Mouse (Mus musculus) fibroblast of lung, adult 2 months (primary cell): ENCODE measurements around the gene Rufy1.
"Not testable (repeated sequence)": the region's sequence is repeated elsewhere in the genome, so short reads cannot be mapped to it uniquely, and the experiment has no call there.

Source experiments
- DNase-seq: peaks from one replicate; pipeline ENCODE4 v3.0.0-alpha.2; 2011; ENCODE audit warnings: low read depth

Gene Rufy1

GRCm38 (mm10) chr11:50377892-50378684, 52.8 kb downstream of the Rufy1 start:
- DNase-seq, result peak; percentile 54

- DNase-seq, result peak; percentile 98
Measured at GRCm38 (mm10) chr11:50376911-50377891, 53.7 kb downstream of the Rufy1 start, which contains the start of gene Hnrnph1. Hnrnph1 (plus strand) TSS chr11:50376990.

- DNase-seq, result no peak
Measured at GRCm38 (mm10) chr11:50376156-50376790, 54.7 kb downstream of the Rufy1 start.

- DNase-seq, result no peak
Measured at GRCm38 (mm10) chr11:50375421-50375820, 55.5 kb downstream of the Rufy1 start.

- DNase-seq, result no peak
Measured at GRCm38 (mm10) chr11:50374286-50375015, 56.5 kb downstream of the Rufy1 start.

- DNase-seq, result no peak
Measured at GRCm38 (mm10) chr11:50373621-50374020, 57.3 kb downstream of the Rufy1 start.

GRCm38 (mm10) chr11:50373086-50373485, 57.8 kb downstream of the Rufy1 start:
- DNase-seq, result no peak

- DNase-seq, result no peak
Measured at GRCm38 (mm10) chr11:50371911-50372310, 59.0 kb downstream of the Rufy1 start.

- DNase-seq, result peak; percentile 32
Measured at GRCm38 (mm10) chr11:50371399-50371841, 59.5 kb downstream of the Rufy1 start.

GRCm38 (mm10) chr11:50370969-50371368, 60.0 kb downstream of the Rufy1 start:
- DNase-seq, result no peak

GRCm38 (mm10) chr11:50369360-50369911, 61.5 kb downstream of the Rufy1 start:
- DNase-seq, result peak; percentile 25

- no peak for DNase-seq
Measured at GRCm38 (mm10) chr11:50367531-50367930, 63.4 kb downstream of the Rufy1 start.

GRCm38 (mm10) chr11:50365322-50365721, 65.6 kb downstream of the Rufy1 start:
- no peak for DNase-seq

- DNase-seq, result peak; percentile 42
Measured at GRCm38 (mm10) chr11:50364548-50364947, 66.4 kb downstream of the Rufy1 start.

GRCm38 (mm10) chr11:50361282-50361681, 69.6 kb downstream of the Rufy1 start:
- not testable (repeated sequence) for DNase-seq

- DNase-seq, result no peak
Measured at GRCm38 (mm10) chr11:50358950-50359861, 71.7 kb downstream of the Rufy1 start.

- no peak for DNase-seq
Measured at GRCm38 (mm10) chr11:50355395-50355794, 75.5 kb downstream of the Rufy1 start.

GRCm38 (mm10) chr11:50354851-50355250, 76.1 kb downstream of the Rufy1 start:
- DNase-seq, result no peak

- no peak for DNase-seq
Measured at GRCm38 (mm10) chr11:50354162-50354561, 76.8 kb downstream of the Rufy1 start, which contains the start of gene Cby3. Cby3 (plus strand) TSS chr11:50354462.

GRCm38 (mm10) chr11:50352177-50352576, 78.7 kb downstream of the Rufy1 start:
- DNase-seq, result no peak
